9 mouse cellular contexts compared by ENCODE assay signal in genomic region chr13:72769007-72769595, GRCm38 (mm10).
DNase-seq lines count a peak whose midpoint lies in the region; ATAC-seq and TF ChIP-seq lines count a peak whose summit lies in the region.
"Had no signal": no experiment of that assay in that cellular context is flagged by ENCODE, and none has a peak within 500 bp of the region (broad histone marks: within the 10 kb centered on the region; RNA-seq: fewer than 3 reads in every experiment).

No protein-coding gene starts in this region.

- H3K4me3 ChIP-seq in forebrain, embryonic 14.5 days (ENCODE audit: low read depth, low read length), result no peak overlapping the region
- no peak overlapping the region for H3K4me3 ChIP-seq in forebrain, embryonic 16.5 days (replicated peaks; ENCODE audit: low read length)
- no peak overlapping the region for H3K4me3 ChIP-seq in neural tube, embryonic 11.5 days (ENCODE audit: low read depth, low read length)
- H3K4me3 ChIP-seq in thymus, adult 2 months (ENCODE audit: control insufficient read depth, insufficient read depth, low read length), result no peak overlapping the region
- H3K4me3 ChIP-seq in liver, embryonic 11.5 days (ENCODE audit: low read depth, low read length), result no peak overlapping the region

- peak; percentile 37 for DNase-seq in forebrain, embryonic 14.5 days (ENCODE audit: low spot score)
- DNase-seq in neural tube, embryonic 11.5 days (ENCODE audit: low spot score), result peak; percentile 43
- no peak for DNase-seq in neural tube, embryonic 10.5 days (ENCODE audit: extremely low spot score, low spot score)
- DNase-seq in left cerebral cortex, postnatal 14 days (ENCODE audit: low spot score in 2 of 2), result peak; percentile 60 to 75
- no peak for DNase-seq in thymus, adult 2 months
- DNase-seq in liver, embryonic 11.5 days (ENCODE audit: low spot score), result no peak

- WGBS in forebrain, embryonic 14.5 days, result 73% methylated on average over 12 of the region's 12 CpGs
- WGBS in forebrain, embryonic 16.5 days, result 67% methylated on average over 12 of the region's 12 CpGs
- 77% methylated on average over 12 of the region's 12 CpGs for WGBS in neural tube, embryonic 11.5 days
- 72% methylated on average over 12 of the region's 12 CpGs for WGBS in thymus, adult 2 months
- 66% methylated on average over 12 of the region's 12 CpGs for WGBS in liver, embryonic 11.5 days

- no peaks in the 10 kb centered on the region for H3K4me1 ChIP-seq in forebrain, embryonic 14.5 days (ENCODE audit: control insufficient read depth, insufficient read depth, low read length)
- no peaks in the 10 kb centered on the region for H3K4me1 ChIP-seq in forebrain, embryonic 16.5 days (replicated peaks; ENCODE audit: control insufficient read depth, insufficient read depth, low read length)
- no peaks in the 10 kb centered on the region for H3K4me1 ChIP-seq in neural tube, embryonic 11.5 days (ENCODE audit: control insufficient read depth, insufficient read depth, low read length)
- H3K4me1 ChIP-seq in thymus, adult 2 months (replicated peaks; ENCODE audit: control insufficient read depth, insufficient read depth, low read length), result no peaks in the 10 kb centered on the region
- no peaks in the 10 kb centered on the region for H3K4me1 ChIP-seq in liver, embryonic 11.5 days (replicated peaks; ENCODE audit: control insufficient read depth, insufficient read depth, low read length)

- H3K36me3 ChIP-seq in forebrain, embryonic 14.5 days (ENCODE audit: control insufficient read depth, insufficient read depth, low read length), result no peaks in the 10 kb centered on the region
- no peaks in the 10 kb centered on the region for H3K36me3 ChIP-seq in forebrain, embryonic 16.5 days (ENCODE audit: control insufficient read depth, insufficient read depth)
- H3K36me3 ChIP-seq in neural tube, embryonic 11.5 days (ENCODE audit: control insufficient read depth, insufficient read depth, low read length), result no peaks in the 10 kb centered on the region
- no peaks in the 10 kb centered on the region for H3K36me3 ChIP-seq in thymus, adult 2 months (ENCODE audit: control insufficient read depth, insufficient read depth, low read length)
- no peaks in the 10 kb centered on the region for H3K36me3 ChIP-seq in liver, embryonic 11.5 days (ENCODE audit: control insufficient read depth, insufficient read depth, low read length)

- no peak for TF ChIP-seq POLR2A in thymus, adult 2 months (IDR thresholded peaks at IDR 0.05; ENCODE audit: control insufficient read depth, extremely low read depth, insufficient read depth, low read length, poor library complexity)

- no peak overlapping the region for H3K4me2 ChIP-seq in forebrain, embryonic 14.5 days (ENCODE audit: low read length)
- no peak overlapping the region for H3K4me2 ChIP-seq in forebrain, embryonic 16.5 days (ENCODE audit: low read length)
- H3K4me2 ChIP-seq in neural tube, embryonic 11.5 days (ENCODE audit: low read depth), result no peak overlapping the region
- no peak overlapping the region for H3K4me2 ChIP-seq in liver, embryonic 11.5 days

- H3K27me3 ChIP-seq in forebrain, embryonic 14.5 days (replicated peaks; ENCODE audit: control insufficient read depth, insufficient read depth, low read length), result no peaks in the 10 kb centered on the region
- H3K27me3 ChIP-seq in forebrain, embryonic 16.5 days (replicated peaks; ENCODE audit: control insufficient read depth, insufficient read depth, low read length), result no peaks in the 10 kb centered on the region
- H3K27me3 ChIP-seq in neural tube, embryonic 11.5 days (ENCODE audit: control insufficient read depth, insufficient read depth, low read length), result no peaks in the 10 kb centered on the region
- H3K27me3 ChIP-seq in thymus, adult 2 months (ENCODE audit: control insufficient read depth, insufficient read depth, low read length), result no peaks in the 10 kb centered on the region
- no peaks in the 10 kb centered on the region for H3K27me3 ChIP-seq in liver, embryonic 11.5 days (replicated peaks; ENCODE audit: control insufficient read depth, insufficient read depth, low read length)

- H3K27ac ChIP-seq in forebrain, embryonic 14.5 days (ENCODE audit: low read depth, low read length), result no peak overlapping the region
- no peak overlapping the region for H3K27ac ChIP-seq in forebrain, embryonic 16.5 days (ENCODE audit: low read length)
- no peak overlapping the region for H3K27ac ChIP-seq in neural tube, embryonic 11.5 days (ENCODE audit: low read depth, low read length)
- no peak overlapping the region for H3K27ac ChIP-seq in thymus, adult 2 months (ENCODE audit: control insufficient read depth, insufficient read depth, low read length)
- no peak overlapping the region for H3K27ac ChIP-seq in liver, embryonic 11.5 days (ENCODE audit: low read depth, low read length)
- H3K27ac ChIP-seq: liver, embryonic 14.5 days had no signal

- TF ChIP-seq CTCF in thymus, adult 2 months (IDR thresholded peaks at IDR 0.05; ENCODE audit: borderline replicate concordance, control insufficient read depth, extremely low read depth, insufficient read depth, low read length, poor library complexity), result no peak

- intact Hi-C loops in left cerebral cortex, postnatal 14 days (cut with DNase I), result no loop called here

- no peaks in the 10 kb centered on the region for H3K9me3 ChIP-seq in forebrain, embryonic 14.5 days (replicated peaks; ENCODE audit: control insufficient read depth, low read length)
- no peaks in the 10 kb centered on the region for H3K9me3 ChIP-seq in forebrain, embryonic 16.5 days (ENCODE audit: control insufficient read depth, low read length)
- no peaks in the 10 kb centered on the region for H3K9me3 ChIP-seq in neural tube, embryonic 11.5 days (ENCODE audit: control insufficient read depth, low read length)
- no peaks in the 10 kb centered on the region for H3K9me3 ChIP-seq in liver, embryonic 11.5 days (ENCODE audit: control insufficient read depth, low read length)

- H3K9ac ChIP-seq in forebrain, embryonic 14.5 days (ENCODE audit: low read length), result no peak overlapping the region
- no peak overlapping the region for H3K9ac ChIP-seq in forebrain, embryonic 16.5 days (replicated peaks; ENCODE audit: low read depth, low read length)
- H3K9ac ChIP-seq in neural tube, embryonic 11.5 days (ENCODE audit: low read length), result no peak overlapping the region
- H3K9ac ChIP-seq in liver, embryonic 11.5 days (ENCODE audit: low read depth, low read length), result no peak overlapping the region
- H3K9ac ChIP-seq: liver, embryonic 14.5 days had no signal

- ATAC-seq in forebrain, embryonic 14.5 days, result no peak
- ATAC-seq in forebrain, embryonic 16.5 days, result no peak
- no peak for ATAC-seq in neural tube, embryonic 11.5 days (ENCODE audit: insufficient read depth, low FRiP score, low TSS enrichment)
- ATAC-seq in megakaryocyte progenitor cell, adult 5-6 weeks (replicated peaks; ENCODE audit: poor library complexity), result no peak
- ATAC-seq in liver, embryonic 11.5 days (replicated peaks; ENCODE audit: low FRiP score), result no peak

Comparison
In these comparisons a context has a peak if more than half of its experiments do, and no peak if none do; other contexts are left out.
1. DNase-seq: peak in forebrain, embryonic 14.5 days (single experiment), neural tube, embryonic 11.5 days (single experiment) and left cerebral cortex, postnatal 14 days (2 of 2); none in neural tube, embryonic 10.5 days (single experiment), thymus, adult 2 months (single experiment) and liver, embryonic 11.5 days (single experiment).